Mouse (Mus musculus): ENCODE results near the gene Nefh.

DNA sequence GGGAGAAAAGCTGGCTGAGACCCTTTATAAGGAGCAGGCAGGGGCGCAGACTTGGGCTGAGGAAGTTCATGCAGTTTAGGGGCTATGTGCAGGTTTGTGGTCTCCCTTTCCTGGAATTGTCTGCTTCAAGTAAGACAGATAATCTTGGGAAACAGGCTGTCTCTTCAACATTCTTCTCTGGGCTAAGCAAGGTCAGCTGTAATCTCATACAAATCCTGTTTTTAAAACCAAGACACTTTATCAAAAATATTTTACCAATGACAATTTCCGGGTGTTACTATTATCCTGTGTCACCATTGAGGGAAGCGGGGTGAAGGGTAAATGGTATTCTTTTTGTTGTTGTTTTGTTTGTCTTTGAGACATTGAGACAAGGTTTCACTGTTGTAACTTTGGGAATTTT lies 36.9 kb upstream of the Nefh start:
- TF ChIP-seq CTCF (IDR thresholded peaks at IDR 0.05; ENCODE audit: low read depth, low read length), result no peak
- TF ChIP-seq EP300 (IDR thresholded peaks at IDR 0.05; ENCODE audit: insufficient read depth, low read depth, low read length), result no peak
- TF ChIP-seq POLR2A (IDR thresholded peaks at IDR 0.05; ENCODE audit: insufficient read depth, low read length), result no peak
